Comparison of ENCODE assay signal across 9 mouse cellular contexts in the genomic region with DNA sequence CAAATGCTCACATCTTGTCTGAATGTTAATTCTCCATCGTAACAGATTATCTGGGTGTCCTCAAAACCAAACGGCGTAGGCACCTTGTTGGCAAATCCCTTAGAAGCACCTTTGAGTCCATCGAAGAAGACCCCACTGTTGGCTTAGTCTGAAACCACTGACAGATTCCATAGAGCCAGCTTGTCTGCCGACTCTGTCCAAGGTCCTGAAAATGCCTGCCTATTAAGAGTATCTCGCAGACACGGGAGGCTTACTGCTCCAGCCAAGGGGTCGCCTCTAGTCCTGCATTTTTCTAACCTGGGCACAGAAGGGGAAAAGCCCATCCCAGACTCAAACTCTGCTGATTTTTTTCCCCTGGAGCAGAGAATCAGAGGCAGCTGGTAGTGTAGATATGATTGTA. TPM values are rescaled to one million over a fixed set of nuclear protein-coding genes. Genes with fewer than 3 reads are reported as not detected.
DNase-seq lines count a peak whose midpoint lies in the region.
"Had no signal": no experiment of that assay in that cellular context is flagged by ENCODE, and none has a peak within 500 bp of the region (broad histone marks: within the 10 kb centered on the region; RNA-seq: fewer than 3 reads in every experiment).

No protein-coding gene starts in this region.

- intact Hi-C loops in heart, postnatal 14 days (cut with DNase I) = no loop called here

- DNase-seq in heart, postnatal 14 days = peak; percentile 38 to 66
- DNase-seq in heart, adult 8-10 months (ENCODE audit: low spot score) = no peak
- DNase-seq in testis, postnatal 10 days (ENCODE audit: low spot score) = peak; percentile 67
- no peak for DNase-seq in testis, postnatal 14 days (ENCODE audit: low spot score)
- peak; percentile 67 for DNase-seq in embryo, embryonic 9.5 days (ENCODE audit: extremely low spot score)
- peak; percentile 79 for DNase-seq in retina, embryonic 14.5 days (ENCODE audit: low spot score)
- no peak for DNase-seq in gastrocnemius, adult 18-20 months (ENCODE audit: low spot score)
- DNase-seq in left cerebral cortex, adult 9 months (ENCODE audit: low spot score in 2 of 2) = no peak
- DNase-seq: gastrocnemius, postnatal 36 days had no signal

RNA-seq across cellular contexts. Expression of gene Slc12a5, which starts 5.8 kb away (rescaled TPM):
- under 1 TPM; 0.73 to 0.91 TPM for total RNA-seq in heart, postnatal 14 days (2021)
- total RNA-seq in heart, adult 8-10 months (2022) = 1 to 10 TPM; 1.2 to 4.2 (median 2.8) TPM
- total RNA-seq in gastrocnemius, adult 18-20 months (2021) = under 1 TPM; 0.40 to 0.55 TPM

RNA-seq across cellular contexts. Expression of gene Mmp9, which starts 25.8 kb away (rescaled TPM):
- total RNA-seq in heart, postnatal 14 days (2021) = under 1 TPM; 0.43 to 0.63 TPM
- total RNA-seq in heart, adult 8-10 months (2022) = 1 to 10 TPM in 2 of 4 experiments, under 1 TPM in 2; 0.84 to 1.2 (median 0.98) TPM
- under 1 TPM; 0.43 to 0.85 TPM for total RNA-seq in gastrocnemius, adult 18-20 months (2021)

RNA-seq across cellular contexts. Expression of gene Zfp335, which starts 54.8 kb away (rescaled TPM):
- 10 to 100 TPM; 10.7 to 10.8 TPM for total RNA-seq in heart, postnatal 14 days (2021)
- total RNA-seq in heart, adult 8-10 months (2022) = 1 to 10 TPM; 7.6 to 8.5 (median 8.2) TPM
- 1 to 10 TPM; 7.4 to 8.4 TPM for total RNA-seq in gastrocnemius, adult 18-20 months (2021)

Comparison
In these comparisons a context has a peak if more than half of its experiments do, and no peak if none do; other contexts are left out.
1. DNase-seq: peak in heart, postnatal 14 days (2 of 2), testis, postnatal 10 days (single experiment), embryo, embryonic 9.5 days (single experiment) and retina, embryonic 14.5 days (single experiment); none in heart, adult 8-10 months (single experiment), testis, postnatal 14 days (single experiment), gastrocnemius, adult 18-20 months (single experiment) and left cerebral cortex, adult 9 months (0 of 2).